In genomic region chr9:20812537-20813271, GRCm38 (mm10) we compare ENCODE assay signal across 9 mouse cellular contexts. TPM values are rescaled to one million over a fixed set of nuclear protein-coding genes. Genes with fewer than 3 reads are reported as not detected.
DNase-seq lines count a peak whose midpoint lies in the region; ATAC-seq and TF ChIP-seq lines count a peak whose summit lies in the region.
"Had no signal": no experiment of that assay in that cellular context is flagged by ENCODE, and none has a peak within 500 bp of the region (broad histone marks: within the 10 kb centered on the region; RNA-seq: fewer than 3 reads in every experiment).

No protein-coding gene starts in this region.

- H3K27ac ChIP-seq in neural tube, embryonic 15.5 days (replicated peaks): no peak overlapping the region
- H3K27ac ChIP-seq in gastrocnemius, adult 2 months: peak overlapping the region; percentile 69
- H3K27ac ChIP-seq in intestine, embryonic 14.5 days (ENCODE audit: low read depth): no peak overlapping the region
- H3K27ac ChIP-seq in neural tube, embryonic 11.5 days (ENCODE audit: low read depth, low read length): no peak overlapping the region
- H3K27ac ChIP-seq: neural tube, embryonic 13.5 days had no signal

- no peak for ATAC-seq in neural tube, embryonic 15.5 days (ENCODE audit: low FRiP score)
- 0 out of 2 replicates have a peak, but pooled peaks have one; percentile 45 for ATAC-seq in intestine, embryonic 14.5 days (replicated peaks; ENCODE audit: low FRiP score, low TSS enrichment, low read depth)
- peak; percentile 36; the same call in 1 of the 2 replicates for ATAC-seq in neural tube, embryonic 11.5 days (ENCODE audit: insufficient read depth, low FRiP score, low TSS enrichment)

- no peak for TF ChIP-seq CTCF in gastrocnemius, adult 2 months (IDR thresholded peaks at IDR 0.05)

- H3K4me2 ChIP-seq in neural tube, embryonic 15.5 days: no peak overlapping the region
- no peak overlapping the region for H3K4me2 ChIP-seq in intestine, embryonic 14.5 days (ENCODE audit: low read length)
- H3K4me2 ChIP-seq in neural tube, embryonic 11.5 days (ENCODE audit: low read depth): no peak overlapping the region
- H3K4me2 ChIP-seq: neural tube, embryonic 13.5 days had no signal

- no peaks in the 10 kb centered on the region for H3K9me3 ChIP-seq in neural tube, embryonic 15.5 days (replicated peaks)
- H3K9me3 ChIP-seq in intestine, embryonic 14.5 days (ENCODE audit: control insufficient read depth, low read length): no peaks in the 10 kb centered on the region
- H3K9me3 ChIP-seq in neural tube, embryonic 11.5 days (ENCODE audit: control insufficient read depth, low read length): no peaks in the 10 kb centered on the region
- H3K9me3 ChIP-seq: neural tube, embryonic 13.5 days had no signal

- no peaks in the 10 kb centered on the region for H3K36me3 ChIP-seq in neural tube, embryonic 15.5 days
- no peaks in the 10 kb centered on the region for H3K36me3 ChIP-seq in intestine, embryonic 14.5 days (ENCODE audit: control insufficient read depth, insufficient read depth, low read length)
- no peaks in the 10 kb centered on the region for H3K36me3 ChIP-seq in neural tube, embryonic 11.5 days (ENCODE audit: control insufficient read depth, insufficient read depth, low read length)
- H3K36me3 ChIP-seq: neural tube, embryonic 13.5 days had no signal

- WGBS in neural tube, embryonic 15.5 days: 13% methylated on average over 18 of the region's 19 CpGs
- WGBS in intestine, embryonic 14.5 days: 13% methylated on average over 19 of the region's 19 CpGs
- 13% methylated on average over 19 of the region's 19 CpGs for WGBS in neural tube, embryonic 11.5 days

- no peak overlapping the region for H3K4me3 ChIP-seq in neural tube, embryonic 15.5 days (replicated peaks)
- H3K4me3 ChIP-seq in gastrocnemius, adult 2 months: peak overlapping the region; percentile 76
- no peak overlapping the region for H3K4me3 ChIP-seq in intestine, embryonic 14.5 days (ENCODE audit: low read depth, low read length)
- H3K4me3 ChIP-seq in neural tube, embryonic 11.5 days (ENCODE audit: low read depth, low read length): no peak overlapping the region
- H3K4me3 ChIP-seq: neural tube, embryonic 13.5 days had no signal

- intact Hi-C loops in gastrocnemius, adult 2 months (cut with DNase I): no loop called here

- H3K9ac ChIP-seq in neural tube, embryonic 15.5 days (replicated peaks): no peak overlapping the region
- H3K9ac ChIP-seq in intestine, embryonic 14.5 days (ENCODE audit: low read length): no peak overlapping the region
- no peak overlapping the region for H3K9ac ChIP-seq in neural tube, embryonic 11.5 days (ENCODE audit: low read length)
- H3K9ac ChIP-seq: neural tube, embryonic 13.5 days had no signal

- peak; percentile 61 for DNase-seq in neural tube, embryonic 10.5 days (ENCODE audit: extremely low spot score, low spot score)
- DNase-seq in adrenal gland, adult 18-20 months (ENCODE audit: low spot score in 2 of 2): peak; percentile 50 to 64
- DNase-seq in gastrocnemius, adult 2 months: peak; percentile 74
- DNase-seq in intestine, embryonic 14.5 days (ENCODE audit: low spot score): peak; percentile 78
- DNase-seq in neural tube, embryonic 11.5 days (ENCODE audit: low spot score): peak; percentile 46
- DNase-seq in left cerebral cortex, adult 9 months (ENCODE audit: low spot score in 2 of 2): no peak
- no peak for DNase-seq in frontal cortex, postnatal 36 days (ENCODE audit: low spot score in 2 of 2)

- peaks cover 9% of the 10 kb centered on the region for H3K4me1 ChIP-seq in neural tube, embryonic 15.5 days
- peaks cover 7% of the 10 kb centered on the region; the same call in 1 of the 2 replicates for H3K4me1 ChIP-seq in intestine, embryonic 14.5 days (replicated peaks; ENCODE audit: control insufficient read depth, insufficient read depth, low read length)
- peaks cover 8% of the 10 kb centered on the region for H3K4me1 ChIP-seq in neural tube, embryonic 11.5 days (ENCODE audit: control insufficient read depth, insufficient read depth, low read length)

- peaks cover 30% of the 10 kb centered on the region for H3K27me3 ChIP-seq in neural tube, embryonic 15.5 days (replicated peaks)
- peaks cover 9% of the 10 kb centered on the region; the same call in 1 of the 2 replicates for H3K27me3 ChIP-seq in intestine, embryonic 14.5 days (replicated peaks; ENCODE audit: control insufficient read depth, insufficient read depth, low read length)
- no peaks in the 10 kb centered on the region for H3K27me3 ChIP-seq in neural tube, embryonic 11.5 days (ENCODE audit: control insufficient read depth, insufficient read depth, low read length)

RNA-seq across cellular contexts. Expression of gene Col5a3, which starts 2.2 kb away (rescaled TPM):
- 1.4 and 1.8 TPM in 2 replicates for polyA plus RNA-seq in neural tube, embryonic 15.5 days (2015; fragmentation: Nextera tagmentation; extraction: Ambion mirVana)
- 100 to 1,000 TPM; 123 to 412 TPM for total RNA-seq in adrenal gland, adult 18-20 months (2021)
- total RNA-seq in gastrocnemius, adult 2 months (2021): 10 to 100 TPM; 12.8 to 22.5 TPM
- polyA plus RNA-seq in intestine, embryonic 14.5 days (2014; fragmentation: Nextera tagmentation; extraction: Ambion mirVana): 0.71 and 1.0 TPM in 2 replicates
- 0.21 and 0.32 TPM in 2 replicates for polyA plus RNA-seq in neural tube, embryonic 11.5 days (2014; fragmentation: Nextera tagmentation; extraction: Ambion mirVana)

RNA-seq across cellular contexts. Expression of gene Rdh8, which starts 5.6 kb away (rescaled TPM):
- polyA plus RNA-seq in neural tube, embryonic 15.5 days (2015; fragmentation: Nextera tagmentation; extraction: Ambion mirVana): not detected in 2 replicates
- not detected for total RNA-seq in adrenal gland, adult 18-20 months (2021)
- under 1 TPM in 1 of 2 experiments, not detected in 1; 0.56 TPM for total RNA-seq in gastrocnemius, adult 2 months (2021)
- not detected in 2 replicates for polyA plus RNA-seq in intestine, embryonic 14.5 days (2014; fragmentation: Nextera tagmentation; extraction: Ambion mirVana)
- not detected in 2 replicates for polyA plus RNA-seq in neural tube, embryonic 11.5 days (2014; fragmentation: Nextera tagmentation; extraction: Ambion mirVana)
- polyA plus RNA-seq: neural tube, embryonic 13.5 days had no signal

RNA-seq across cellular contexts. Expression of gene A230050P20Rik, which starts 55.7 kb away (rescaled TPM):
- 17.0 and 23.2 TPM in 2 replicates for polyA plus RNA-seq in neural tube, embryonic 15.5 days (2015; fragmentation: Nextera tagmentation; extraction: Ambion mirVana)
- 10 to 100 TPM; 14.7 to 17.5 TPM for total RNA-seq in adrenal gland, adult 18-20 months (2021)
- total RNA-seq in gastrocnemius, adult 2 months (2021): 1 to 10 TPM; 2.1 to 2.3 TPM
- 11.1 and 14.1 TPM in 2 replicates for polyA plus RNA-seq in intestine, embryonic 14.5 days (2014; fragmentation: Nextera tagmentation; extraction: Ambion mirVana)
- 0.65 and 0.94 TPM in 2 replicates for polyA plus RNA-seq in neural tube, embryonic 11.5 days (2014; fragmentation: Nextera tagmentation; extraction: Ambion mirVana)

Comparison
In these comparisons a context has a peak if more than half of its experiments do, and no peak if none do; other contexts are left out.
1. DNase-seq: peak in neural tube, embryonic 10.5 days (single experiment), adrenal gland, adult 18-20 months (2 of 2), gastrocnemius, adult 2 months (single experiment), intestine, embryonic 14.5 days (single experiment) and neural tube, embryonic 11.5 days (single experiment); none in left cerebral cortex, adult 9 months (0 of 2) and frontal cortex, postnatal 36 days (0 of 2).